Mouse (Mus musculus) macrophage (primary cell): ENCODE measurements around the gene Gm11938. TPM values are rescaled to one million over a fixed set of nuclear protein-coding genes. Genes with fewer than 3 reads are reported as not detected.

Experiments used
- polyA plus RNA-seq: library from polyadenylated mRNA; stranded (reverse); fragments of 250-400 nt; gene quantifications from 3 replicates; pipeline ENCODE4 v1.2.4, GENCODE M21; 2018; ENCODE audit warnings: inconsistent platforms

The Gm11938 gene
- polyA plus RNA-seq, 1 experiment from 2014 or later, result not detected

Other genes starting within 250 kb of the Gm11938 start
- not detected in 3 replicates for gene Krt28, start 228.4 kb downstream of the Gm11938 start, polyA plus RNA-seq
- 1.2 to 2.7 TPM (median 2.0 TPM) in 3 replicates for gene Krt10, start 213.9 kb downstream of the Gm11938 start, polyA plus RNA-seq
- gene Krt12, start 181.0 kb downstream of the Gm11938 start, polyA plus RNA-seq, result not detected in 3 replicates
- gene Krt20, start 165.2 kb downstream of the Gm11938 start, polyA plus RNA-seq, result not detected in 3 replicates
- gene Krt23, start 110.2 kb downstream of the Gm11938 start, polyA plus RNA-seq, result not detected in 3 replicates
- not detected in 3 replicates for gene Krt39, start 82.0 kb downstream of the Gm11938 start, polyA plus RNA-seq
- not detected in 3 replicates for gene Krt40, start 60.1 kb downstream of the Gm11938 start, polyA plus RNA-seq
- not detected in 3 replicates for gene Krtap3-3, start 52.4 kb downstream of the Gm11938 start, polyA plus RNA-seq
- gene Krtap3-2, start 46.5 kb downstream of the Gm11938 start, polyA plus RNA-seq, result not detected in 3 replicates
- gene Gm11939, start 43.8 kb downstream of the Gm11938 start, polyA plus RNA-seq, result not detected in 3 replicates
- not detected in 3 replicates for gene Krtap3-1, start 36.7 kb downstream of the Gm11938 start, polyA plus RNA-seq
- not detected in 3 replicates for gene Krtap1-5, start 22.3 kb downstream of the Gm11938 start, polyA plus RNA-seq
- gene Krtap1-4, start 19.7 kb downstream of the Gm11938 start, polyA plus RNA-seq, result not detected in 3 replicates
- gene Krtap1-3, start 12.0 kb downstream of the Gm11938 start, polyA plus RNA-seq, result not detected in 3 replicates
- not detected in 3 replicates for gene Krtap9-3, start 5.2 kb downstream of the Gm11938 start, polyA plus RNA-seq
- not detected in 3 replicates for gene Gm11937, start 6.9 kb upstream of the Gm11938 start, polyA plus RNA-seq
- not detected in 3 replicates for gene Krtap2-4, start 11.5 kb upstream of the Gm11938 start, polyA plus RNA-seq
- gene Gm11562, start 17.1 kb upstream of the Gm11938 start, polyA plus RNA-seq, result not detected in 3 replicates
- not detected in 3 replicates for gene Krtap4-1, start 24.9 kb upstream of the Gm11938 start, polyA plus RNA-seq
- not detected in 3 replicates for gene Krtap4-2, start 31.8 kb upstream of the Gm11938 start, polyA plus RNA-seq
- gene Krtap4-7, start 40.8 kb upstream of the Gm11938 start, polyA plus RNA-seq, result not detected in 3 replicates
- gene Gm11555, start 46.9 kb upstream of the Gm11938 start, polyA plus RNA-seq, result not detected in 3 replicates
- not detected in 3 replicates for gene Gm11563, start 55.7 kb upstream of the Gm11938 start, polyA plus RNA-seq
- gene Krtap4-6, start 62.7 kb upstream of the Gm11938 start, polyA plus RNA-seq, result not detected in 3 replicates
- not detected in 3 replicates for gene Gm14190, start 87.4 kb upstream of the Gm11938 start, polyA plus RNA-seq
- gene Gm14180, start 131.0 kb upstream of the Gm11938 start, polyA plus RNA-seq, result not detected in 3 replicates
- not detected in 3 replicates for gene Gm11595, start 169.6 kb upstream of the Gm11938 start, polyA plus RNA-seq
- not detected in 3 replicates for gene Krtap4-8, start 177.4 kb upstream of the Gm11938 start, polyA plus RNA-seq
- gene Krtap4-9, start 181.9 kb upstream of the Gm11938 start, polyA plus RNA-seq, result not detected in 3 replicates
- gene Gm11596, start 190.2 kb upstream of the Gm11938 start, polyA plus RNA-seq, result not detected in 3 replicates
- gene Gm11569, start 195.6 kb upstream of the Gm11938 start, polyA plus RNA-seq, result not detected in 3 replicates
- not detected in 3 replicates for gene Gm11554, start 201.1 kb upstream of the Gm11938 start, polyA plus RNA-seq
- gene Krtap4-13, start 206.6 kb upstream of the Gm11938 start, polyA plus RNA-seq, result not detected in 3 replicates
- not detected in 3 replicates for gene Gm11564, start 212.4 kb upstream of the Gm11938 start, polyA plus RNA-seq
- not detected in 3 replicates for gene 2300003K06Rik, start 234.8 kb upstream of the Gm11938 start, polyA plus RNA-seq
- gene Krtap4-16, start 248.3 kb upstream of the Gm11938 start, polyA plus RNA-seq, result not detected in 3 replicates